Mouse (Mus musculus): ENCODE results near the gene Farsb. TPM values are rescaled to one million over a fixed set of nuclear protein-coding genes. Genes with fewer than 3 reads are reported as not detected.
A peak's percentile ranks its signal among the peaks of the same experiment; 100 is the strongest.
"Not testable (repeated sequence)": the region's sequence is repeated elsewhere in the genome, so short reads cannot be mapped to it uniquely, and the experiment has no call there.

The Farsb gene
- polyA plus RNA-seq, 1 experiment from 2014 or later: 133 TPM

- WGBS: 93% methylated on average over 3 of the region's 3 CpGs
These were observed 39.7 kb upstream of the Farsb start for GRCm38 (mm10) chr1:78528356-78528755.

GRCm38 (mm10) chr1:78525189-78525886 lies 36.6 kb upstream of the Farsb start:
- H3K4me2 ChIP-seq (replicated peaks; ENCODE audit: low read depth, low read length): peak overlapping the region; percentile 31; the same call in 1 of the 2 replicates
- H3K4me3 ChIP-seq (ENCODE audit: low read length): 0 out of 2 replicates have a peak overlapping the region, but pooled peaks have one; percentile 3
- H3K4me1 ChIP-seq (ENCODE audit: insufficient read depth, low read length): peaks cover 9% of the 10 kb centered on the region
- H3K9ac ChIP-seq (replicated peaks; ENCODE audit: low read length): no peak overlapping the region
- 28% methylated on average over 23 of the region's 23 CpGs for WGBS
- no peaks in the 10 kb centered on the region for H3K9me3 ChIP-seq (ENCODE audit: low read length)
- no peak overlapping the region for H3K27ac ChIP-seq (ENCODE audit: low read length)
- 0 out of 2 replicates have a peak, but pooled peaks have one; percentile 66 for ATAC-seq (ENCODE audit: low FRiP score, low TSS enrichment)
- H3K36me3 ChIP-seq (ENCODE audit: insufficient read depth, low read length): no peaks in the 10 kb centered on the region
- H3K27me3 ChIP-seq (ENCODE audit: insufficient read depth, low read length): no peaks in the 10 kb centered on the region

More at GRCm38 (mm10) chr1:78528356-78528755, 39.7 kb upstream of the Farsb start:
- Histone ChIP-seq H3K27ac (ENCODE audit: low read length) (no peak overlapping the region), H3K4me2 (replicated peaks; ENCODE audit: low read depth, low read length) (no peak overlapping the region), H3K4me1 (ENCODE audit: insufficient read depth, low read length) (peaks cover 9% of the 10 kb centered on the region), H3K27me3 (ENCODE audit: insufficient read depth, low read length) (no peaks in the 10 kb centered on the region), H3K4me3 (ENCODE audit: low read length) (no peak overlapping the region), H3K36me3 (ENCODE audit: insufficient read depth, low read length) (no peaks in the 10 kb centered on the region), H3K9me3 (ENCODE audit: low read length) (no peaks in the 10 kb centered on the region), H3K9ac (replicated peaks; ENCODE audit: low read length) (no peak overlapping the region)
- ATAC-seq (ENCODE audit: low FRiP score, low TSS enrichment): no peak

- ATAC-seq (ENCODE audit: low FRiP score, low TSS enrichment): no peak
- Histone ChIP-seq H3K4me3 (ENCODE audit: low read length) (no peak overlapping the region), H3K27me3 (ENCODE audit: insufficient read depth, low read length) (no peaks in the 10 kb centered on the region), H3K9me3 (ENCODE audit: low read length) (no peaks in the 10 kb centered on the region), H3K9ac (replicated peaks; ENCODE audit: low read length) (no peak overlapping the region), H3K27ac (ENCODE audit: low read length) (no peak overlapping the region), H3K4me2 (replicated peaks; ENCODE audit: low read depth, low read length) (no peak overlapping the region), H3K36me3 (ENCODE audit: insufficient read depth, low read length) (no peaks in the 10 kb centered on the region), H3K4me1 (ENCODE audit: insufficient read depth, low read length) (no peaks in the 10 kb centered on the region)
- 88% methylated on average over 7 of the region's 7 CpGs for WGBS
These were observed 30.2 kb upstream of the Farsb start for GRCm38 (mm10) chr1:78518907-78519306.

- WGBS: 80% methylated on average over 8 of the region's 8 CpGs
- no peak for ATAC-seq (ENCODE audit: low FRiP score, low TSS enrichment)
- H3K4me2 ChIP-seq (replicated peaks; ENCODE audit: low read depth, low read length): no peak overlapping the region
These were observed 24.1 kb upstream of the Farsb start for GRCm38 (mm10) chr1:78512756-78513155.

DNA sequence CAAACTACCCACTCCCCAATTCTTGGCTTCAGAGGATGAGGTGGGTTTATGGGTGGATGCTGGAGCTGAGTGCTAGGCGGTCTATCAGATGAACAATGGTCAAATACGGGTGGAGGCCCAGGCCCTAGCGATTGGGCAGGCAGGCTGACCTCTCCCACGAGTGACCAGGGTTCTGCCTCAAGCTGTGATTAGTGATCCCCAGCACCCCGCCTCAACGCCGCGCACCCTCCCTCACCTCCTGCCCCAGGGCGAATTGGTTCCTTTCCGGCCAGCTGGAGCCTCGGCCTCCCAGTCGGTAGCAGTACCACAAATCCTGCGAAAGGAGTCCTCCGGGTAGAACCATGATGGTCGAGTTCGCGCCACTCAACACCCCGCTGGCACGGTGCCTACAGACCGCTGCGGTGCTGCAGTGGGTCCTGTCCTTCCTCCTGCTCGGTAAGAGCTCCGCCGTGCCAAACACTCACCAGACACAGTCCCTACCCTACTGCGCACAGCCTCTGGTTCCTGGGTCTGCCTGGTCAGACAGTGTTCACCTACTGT lies 23.0 kb upstream of the Farsb start, which contains the start of gene BC035947:
TSS of gene BC035947 (minus strand) at position 538 of the 540 bp plus-strand sequence.
- Histone ChIP-seq H3K4me2 (replicated peaks; ENCODE audit: low read depth, low read length) (peak within 1 kb of the TSS; percentile 55), H3K36me3 (ENCODE audit: insufficient read depth, low read length) (no peaks in the 10 kb centered on the region), H3K27ac (ENCODE audit: low read length) (no peak within 1 kb of the TSS), H3K9ac (replicated peaks; ENCODE audit: low read length) (0 out of 2 replicates have a peak within 1 kb of the TSS, but pooled peaks have one; percentile 31), H3K9me3 (ENCODE audit: low read length) (no peaks in the 10 kb centered on the region), H3K4me1 (ENCODE audit: insufficient read depth, low read length) (no peaks in the 10 kb centered on the region; the same call in 1 of the 2 replicates), H3K4me3 (ENCODE audit: low read length) (peak within 1 kb of the TSS; percentile 23), H3K27me3 (ENCODE audit: insufficient read depth, low read length) (no peaks in the 10 kb centered on the region; the same call in 1 of the 2 replicates)
- WGBS: 4% methylated on average over 25 of the region's 25 CpGs
- peak; percentile 69 for ATAC-seq (ENCODE audit: low FRiP score, low TSS enrichment)

More at GRCm38 (mm10) chr1:78512756-78513155, 24.1 kb upstream of the Farsb start:
- Histone ChIP-seq H3K27me3 (ENCODE audit: insufficient read depth, low read length) (no peaks in the 10 kb centered on the region; the same call in 1 of the 2 replicates), H3K9me3 (ENCODE audit: low read length) (no peaks in the 10 kb centered on the region), H3K4me3 (ENCODE audit: low read length) (no peak overlapping the region), H3K4me1 (ENCODE audit: insufficient read depth, low read length) (no peaks in the 10 kb centered on the region; the same call in 1 of the 2 replicates), H3K36me3 (ENCODE audit: insufficient read depth, low read length) (no peaks in the 10 kb centered on the region), H3K9ac (replicated peaks; ENCODE audit: low read length) (no peak overlapping the region), H3K27ac (ENCODE audit: low read length) (no peak overlapping the region)

DNA sequence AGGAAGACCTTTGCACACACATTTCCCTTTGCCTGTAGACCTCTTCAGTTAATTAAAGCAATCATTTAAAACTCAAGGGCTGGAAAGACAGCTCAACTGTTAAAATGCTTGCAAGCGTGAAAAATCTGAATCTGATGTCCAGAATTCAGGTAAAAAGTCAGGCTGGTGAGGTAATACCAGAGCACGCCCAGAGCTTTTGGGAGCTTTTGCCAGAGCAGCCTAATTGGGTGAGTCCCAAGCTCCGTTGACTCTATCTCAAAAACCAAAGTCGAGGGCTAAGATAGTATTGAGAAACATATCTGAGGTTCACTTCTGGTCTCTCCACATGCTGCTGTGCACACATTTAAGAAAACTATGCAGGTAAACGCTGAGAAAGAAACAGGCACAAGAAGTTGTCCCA lies 22.2 kb upstream of the Farsb start, which contains the start of gene Mogat1:
TSS of gene Mogat1 (plus strand) at position 130 of the 400 bp plus-strand sequence.
- H3K27ac ChIP-seq (ENCODE audit: low read length): no peak within 1 kb of the TSS
- H3K9ac ChIP-seq (replicated peaks; ENCODE audit: low read length): 0 out of 2 replicates have a peak within 1 kb of the TSS, but pooled peaks have one; percentile 31
- 58% methylated on average over 5 of the region's 5 CpGs for WGBS
- H3K4me3 ChIP-seq (ENCODE audit: low read length): peak within 1 kb of the TSS; percentile 23
- no peaks in the 10 kb centered on the region for H3K9me3 ChIP-seq (ENCODE audit: low read length)
- no peak for ATAC-seq (ENCODE audit: low FRiP score, low TSS enrichment)
- H3K36me3 ChIP-seq (ENCODE audit: insufficient read depth, low read length): no peaks in the 10 kb centered on the region
- peak within 1 kb of the TSS; percentile 55 for H3K4me2 ChIP-seq (replicated peaks; ENCODE audit: low read depth, low read length)
- no peaks in the 10 kb centered on the region; the same call in 1 of the 2 replicates for H3K4me1 ChIP-seq (ENCODE audit: insufficient read depth, low read length)
- H3K27me3 ChIP-seq (ENCODE audit: insufficient read depth, low read length): no peaks in the 10 kb centered on the region; the same call in 1 of the 2 replicates

DNA sequence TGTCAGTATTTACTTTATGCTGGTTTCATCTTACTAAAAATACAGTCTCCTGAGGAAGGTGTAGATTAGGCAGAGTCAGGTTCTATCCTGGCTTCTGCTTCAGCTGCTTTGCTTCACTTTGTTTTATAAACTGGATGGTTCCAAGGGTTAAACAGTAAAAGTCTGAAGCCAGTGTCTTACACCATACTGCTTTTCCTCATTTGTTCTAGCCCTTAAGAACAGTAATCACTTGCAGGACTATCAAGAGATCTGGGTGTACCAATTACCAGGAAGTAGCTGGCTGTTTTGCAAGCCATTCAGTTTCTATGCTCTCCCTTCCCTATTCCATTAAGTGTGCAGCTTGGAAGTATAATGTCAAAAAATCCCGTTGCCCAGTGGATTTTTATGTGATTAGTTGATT lies 18.4 kb upstream of the Farsb start:
- no peak overlapping the region for H3K27ac ChIP-seq (ENCODE audit: low read length)
- H3K27me3 ChIP-seq (ENCODE audit: insufficient read depth, low read length): no peaks in the 10 kb centered on the region; the same call in 1 of the 2 replicates
- WGBS: 63% methylated on average over 1 of the region's 1 CpGs
- H3K4me3 ChIP-seq (ENCODE audit: low read length): no peak overlapping the region
- no peak overlapping the region for H3K9ac ChIP-seq (replicated peaks; ENCODE audit: low read length)
- no peak overlapping the region for H3K4me2 ChIP-seq (replicated peaks; ENCODE audit: low read depth, low read length)
- no peak for ATAC-seq (ENCODE audit: low FRiP score, low TSS enrichment)
- no peaks in the 10 kb centered on the region; the same call in 1 of the 2 replicates for H3K4me1 ChIP-seq (ENCODE audit: insufficient read depth, low read length)
- H3K9me3 ChIP-seq (ENCODE audit: low read length): no peaks in the 10 kb centered on the region
- no peaks in the 10 kb centered on the region for H3K36me3 ChIP-seq (ENCODE audit: insufficient read depth, low read length)

DNA sequence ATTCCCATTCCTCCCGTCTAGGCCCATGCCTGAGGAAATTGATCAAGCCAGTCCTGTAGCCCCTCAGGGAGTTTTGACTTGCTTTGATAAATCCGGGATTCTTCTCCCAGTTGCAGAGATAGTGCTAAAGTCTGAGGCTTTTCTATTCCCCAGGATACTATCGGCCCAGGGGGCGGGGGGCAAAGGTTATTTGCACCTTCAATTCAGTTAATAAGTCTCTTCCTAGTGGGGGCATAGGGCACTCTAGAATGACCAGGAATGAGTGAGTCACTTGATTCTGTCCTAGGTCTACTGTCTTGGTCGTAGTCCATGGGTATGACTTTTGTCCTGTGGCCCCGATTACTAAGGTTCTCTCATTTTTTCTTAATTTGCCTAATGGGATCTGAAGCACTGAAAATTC lies 13.8 kb upstream of the Farsb start:
- Histone ChIP-seq H3K4me3 (ENCODE audit: low read length) (no peak overlapping the region), H3K36me3 (ENCODE audit: insufficient read depth, low read length) (no peaks in the 10 kb centered on the region), H3K27me3 (ENCODE audit: insufficient read depth, low read length) (no peaks in the 10 kb centered on the region), H3K4me2 (replicated peaks; ENCODE audit: low read depth, low read length) (no peak overlapping the region), H3K9ac (replicated peaks; ENCODE audit: low read length) (no peak overlapping the region), H3K4me1 (ENCODE audit: insufficient read depth, low read length) (no peaks in the 10 kb centered on the region), H3K9me3 (ENCODE audit: low read length) (no peaks in the 10 kb centered on the region), H3K27ac (ENCODE audit: low read length) (no peak overlapping the region)
- 0 out of 2 replicates have a peak, but pooled peaks have one; percentile 54 for ATAC-seq (ENCODE audit: low FRiP score, low TSS enrichment)
- WGBS: 80% methylated on average over 6 of the region's 6 CpGs

- not testable (repeated sequence) for H3K9me3 ChIP-seq (ENCODE audit: low read length); H3K4me3 ChIP-seq (ENCODE audit: low read length); ATAC-seq (ENCODE audit: low FRiP score, low TSS enrichment); H3K36me3 ChIP-seq (ENCODE audit: insufficient read depth, low read length); H3K27me3 ChIP-seq (ENCODE audit: insufficient read depth, low read length); H3K9ac ChIP-seq (replicated peaks; ENCODE audit: low read length); H3K4me1 ChIP-seq (ENCODE audit: insufficient read depth, low read length); H3K27ac ChIP-seq (ENCODE audit: low read length); H3K4me2 ChIP-seq (replicated peaks; ENCODE audit: low read depth, low read length)
- 83% methylated on average over 12 of the region's 12 CpGs for WGBS
These were observed 13.2 kb upstream of the Farsb start for GRCm38 (mm10) chr1:78501856-78502255.

DNA sequence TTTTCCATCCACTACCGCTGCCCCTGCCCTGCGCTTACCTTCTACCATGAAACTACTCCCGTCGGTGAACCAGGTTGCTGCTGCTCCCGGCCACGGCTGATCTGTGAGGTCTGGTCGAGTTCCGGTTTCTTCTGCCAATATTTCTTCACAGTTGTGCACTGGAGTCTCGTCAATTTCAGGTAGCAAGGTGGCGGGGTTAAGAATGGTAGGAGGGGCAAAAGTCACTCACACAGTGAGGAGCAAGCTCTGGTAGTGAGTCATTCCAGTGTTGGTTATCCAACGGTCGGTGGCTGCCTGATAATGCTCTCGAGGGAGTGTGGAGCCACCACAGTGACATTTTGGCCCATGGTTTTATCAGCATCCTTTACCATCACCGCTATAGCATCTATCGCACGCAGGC lies 12.3 kb upstream of the Farsb start:
- no peak overlapping the region for H3K4me2 ChIP-seq (replicated peaks; ENCODE audit: low read depth, low read length)
- H3K4me1 ChIP-seq (ENCODE audit: insufficient read depth, low read length): no peaks in the 10 kb centered on the region
- no peak overlapping the region for H3K4me3 ChIP-seq (ENCODE audit: low read length)
- ATAC-seq (ENCODE audit: low FRiP score, low TSS enrichment): no peak
- 89% methylated on average over 16 of the region's 16 CpGs for WGBS
- H3K9ac ChIP-seq (replicated peaks; ENCODE audit: low read length): no peak overlapping the region
- no peaks in the 10 kb centered on the region for H3K36me3 ChIP-seq (ENCODE audit: insufficient read depth, low read length)
- H3K27ac ChIP-seq (ENCODE audit: low read length): no peak overlapping the region
- H3K9me3 ChIP-seq (ENCODE audit: low read length): no peaks in the 10 kb centered on the region
- no peaks in the 10 kb centered on the region for H3K27me3 ChIP-seq (ENCODE audit: insufficient read depth, low read length)

All from kidney, embryonic 16.5 days (tissue).